Mouse (Mus musculus): ENCODE results near the gene Ccdc114. TPM values are rescaled to one million over a fixed set of nuclear protein-coding genes. Genes with fewer than 3 reads are reported as not detected.
"Not testable (repeated sequence)": the region's sequence is repeated elsewhere in the genome, so short reads cannot be mapped to it uniquely, and the experiment has no call there.

Gene Ccdc114
- polyA plus RNA-seq, 1 experiment from 2014 or later, result 10.0 TPM

- Histone ChIP-seq H3K4me1 (ENCODE audit: control insufficient read depth, insufficient read depth, low read length) (no peaks in the 10 kb centered on the region), H3K27me3 (ENCODE audit: control insufficient read depth, insufficient read depth, low read length) (no peaks in the 10 kb centered on the region), H3K9ac (ENCODE audit: low read depth, low read length) (no peak overlapping the region), H3K27ac (ENCODE audit: low read depth, low read length) (no peak overlapping the region), H3K4me2 (replicated peaks; ENCODE audit: low read depth, low read length) (no peak overlapping the region), H3K4me3 (ENCODE audit: low read length) (no peak overlapping the region), H3K9me3 (ENCODE audit: control insufficient read depth, low read length) (no peaks in the 10 kb centered on the region), H3K36me3 (ENCODE audit: control insufficient read depth, insufficient read depth, low read length) (no peaks in the 10 kb centered on the region)
- no peak for ATAC-seq (ENCODE audit: low FRiP score, low TSS enrichment)
- WGBS, result 79% methylated on average over 9 of the region's 9 CpGs
Measured at GRCm38 (mm10) chr7:45941986-45942385, 18.1 kb downstream of the Ccdc114 start.

- H3K4me2 ChIP-seq (replicated peaks; ENCODE audit: low read depth, low read length); H3K27ac ChIP-seq (ENCODE audit: low read depth, low read length); H3K4me3 ChIP-seq (ENCODE audit: low read length); H3K9ac ChIP-seq (ENCODE audit: low read depth, low read length); ATAC-seq (ENCODE audit: low FRiP score, low TSS enrichment); H3K9me3 ChIP-seq (ENCODE audit: control insufficient read depth, low read length); H3K4me1 ChIP-seq (ENCODE audit: control insufficient read depth, insufficient read depth, low read length); H3K27me3 ChIP-seq (ENCODE audit: control insufficient read depth, insufficient read depth, low read length); H3K36me3 ChIP-seq (ENCODE audit: control insufficient read depth, insufficient read depth, low read length): not testable (repeated sequence)
- WGBS, result 89% methylated on average over 1 of the region's 1 CpGs
Measured at GRCm38 (mm10) chr7:45943280-45943679, 19.4 kb downstream of the Ccdc114 start.

GRCm38 (mm10) chr7:45949061-45949460, 25.2 kb downstream of the Ccdc114 start:
- 0 out of 2 replicates have a peak, but pooled peaks cover 2% of the 10 kb centered on the region for H3K36me3 ChIP-seq (ENCODE audit: control insufficient read depth, insufficient read depth, low read length)
- no peak overlapping the region for H3K27ac ChIP-seq (ENCODE audit: low read depth, low read length)
- no peaks in the 10 kb centered on the region for H3K27me3 ChIP-seq (ENCODE audit: control insufficient read depth, insufficient read depth, low read length)
- H3K9ac ChIP-seq (ENCODE audit: low read depth, low read length), result no peak overlapping the region
- H3K4me1 ChIP-seq (ENCODE audit: control insufficient read depth, insufficient read depth, low read length), result no peaks in the 10 kb centered on the region
- H3K4me3 ChIP-seq (ENCODE audit: low read length), result no peak overlapping the region
- ATAC-seq (ENCODE audit: low FRiP score, low TSS enrichment), result no peak
- H3K4me2 ChIP-seq (replicated peaks; ENCODE audit: low read depth, low read length), result no peak overlapping the region
- H3K9me3 ChIP-seq (ENCODE audit: control insufficient read depth, low read length), result no peaks in the 10 kb centered on the region
- WGBS, result 83% methylated on average over 4 of the region's 4 CpGs

GRCm38 (mm10) chr7:45956611-45957010, 32.7 kb downstream of the Ccdc114 start:
- 64% methylated on average over 4 of the region's 4 CpGs for WGBS
- no peak overlapping the region for H3K4me2 ChIP-seq (replicated peaks; ENCODE audit: low read depth, low read length)
- H3K27me3 ChIP-seq (ENCODE audit: control insufficient read depth, insufficient read depth, low read length), result no peaks in the 10 kb centered on the region

GRCm38 (mm10) chr7:45971831-45972723, 48.2 kb downstream of the Ccdc114 start:
- Histone ChIP-seq H3K9ac (ENCODE audit: low read depth, low read length) (no peak overlapping the region), H3K4me2 (replicated peaks; ENCODE audit: low read depth, low read length) (no peak overlapping the region), H3K27ac (ENCODE audit: low read depth, low read length) (no peak overlapping the region), H3K4me3 (ENCODE audit: low read length) (no peak overlapping the region), H3K27me3 (ENCODE audit: control insufficient read depth, insufficient read depth, low read length) (no peaks in the 10 kb centered on the region), H3K9me3 (ENCODE audit: control insufficient read depth, low read length) (no peaks in the 10 kb centered on the region), H3K36me3 (ENCODE audit: control insufficient read depth, insufficient read depth, low read length) (no peaks in the 10 kb centered on the region), H3K4me1 (ENCODE audit: control insufficient read depth, insufficient read depth, low read length) (no peaks in the 10 kb centered on the region)
- ATAC-seq (ENCODE audit: low FRiP score, low TSS enrichment), result no peak
- WGBS, result 81% methylated on average over 11 of the region's 11 CpGs

More at GRCm38 (mm10) chr7:45956611-45957010, 32.7 kb downstream of the Ccdc114 start:
- H3K4me1 ChIP-seq (ENCODE audit: control insufficient read depth, insufficient read depth, low read length), result no peaks in the 10 kb centered on the region
- no peak overlapping the region for H3K9ac ChIP-seq (ENCODE audit: low read depth, low read length)
- H3K9me3 ChIP-seq (ENCODE audit: control insufficient read depth, low read length), result no peaks in the 10 kb centered on the region
- no peaks in the 10 kb centered on the region for H3K36me3 ChIP-seq (ENCODE audit: control insufficient read depth, insufficient read depth, low read length)
- no peak overlapping the region for H3K27ac ChIP-seq (ENCODE audit: low read depth, low read length)
- no peak for ATAC-seq (ENCODE audit: low FRiP score, low TSS enrichment)
- H3K4me3 ChIP-seq (ENCODE audit: low read length), result no peak overlapping the region

- H3K4me1 ChIP-seq (ENCODE audit: control insufficient read depth, insufficient read depth, low read length), result no peaks in the 10 kb centered on the region
Measured at GRCm38 (mm10) chr7:45973271-45973687, 49.4 kb downstream of the Ccdc114 start.

GRCm38 (mm10) chr7:45974103-45974502, 50.2 kb downstream of the Ccdc114 start:
- H3K4me1 ChIP-seq (ENCODE audit: control insufficient read depth, insufficient read depth, low read length), result no peaks in the 10 kb centered on the region
- no peak for ATAC-seq (ENCODE audit: low FRiP score, low TSS enrichment)
- 39% methylated on average over 6 of the region's 6 CpGs for WGBS

More at GRCm38 (mm10) chr7:45973271-45973687, 49.4 kb downstream of the Ccdc114 start:
- WGBS, result 84% methylated on average over 6 of the region's 6 CpGs
- H3K36me3 ChIP-seq (ENCODE audit: control insufficient read depth, insufficient read depth, low read length), result no peaks in the 10 kb centered on the region
- no peak overlapping the region for H3K27ac ChIP-seq (ENCODE audit: low read depth, low read length)
- no peak overlapping the region for H3K4me3 ChIP-seq (ENCODE audit: low read length)
- H3K9me3 ChIP-seq (ENCODE audit: control insufficient read depth, low read length), result no peaks in the 10 kb centered on the region
- no peak overlapping the region for H3K4me2 ChIP-seq (replicated peaks; ENCODE audit: low read depth, low read length)
- no peak overlapping the region for H3K9ac ChIP-seq (ENCODE audit: low read depth, low read length)
- H3K27me3 ChIP-seq (ENCODE audit: control insufficient read depth, insufficient read depth, low read length), result no peaks in the 10 kb centered on the region
- ATAC-seq (ENCODE audit: low FRiP score, low TSS enrichment), result no peak

GRCm38 (mm10) chr7:45974512-45974911, 50.6 kb downstream of the Ccdc114 start:
- Histone ChIP-seq H3K27ac (ENCODE audit: low read depth, low read length) (no peak overlapping the region), H3K27me3 (ENCODE audit: control insufficient read depth, insufficient read depth, low read length) (no peaks in the 10 kb centered on the region), H3K4me3 (ENCODE audit: low read length) (no peak overlapping the region), H3K4me2 (replicated peaks; ENCODE audit: low read depth, low read length) (no peak overlapping the region), H3K4me1 (ENCODE audit: control insufficient read depth, insufficient read depth, low read length) (no peaks in the 10 kb centered on the region), H3K36me3 (ENCODE audit: control insufficient read depth, insufficient read depth, low read length) (no peaks in the 10 kb centered on the region), H3K9ac (ENCODE audit: low read depth, low read length) (no peak overlapping the region), H3K9me3 (ENCODE audit: control insufficient read depth, low read length) (no peaks in the 10 kb centered on the region)
- ATAC-seq (ENCODE audit: low FRiP score, low TSS enrichment), result no peak
- WGBS, result 69% methylated on average over 6 of the region's 6 CpGs

More at GRCm38 (mm10) chr7:45974103-45974502, 50.2 kb downstream of the Ccdc114 start:
- H3K9ac ChIP-seq (ENCODE audit: low read depth, low read length), result no peak overlapping the region
- H3K4me3 ChIP-seq (ENCODE audit: low read length), result no peak overlapping the region
- no peaks in the 10 kb centered on the region for H3K9me3 ChIP-seq (ENCODE audit: control insufficient read depth, low read length)
- H3K27me3 ChIP-seq (ENCODE audit: control insufficient read depth, insufficient read depth, low read length), result no peaks in the 10 kb centered on the region
- no peaks in the 10 kb centered on the region for H3K36me3 ChIP-seq (ENCODE audit: control insufficient read depth, insufficient read depth, low read length)
- H3K27ac ChIP-seq (ENCODE audit: low read depth, low read length), result no peak overlapping the region
- no peak overlapping the region for H3K4me2 ChIP-seq (replicated peaks; ENCODE audit: low read depth, low read length)

GRCm38 (mm10) chr7:45981612-45982011, 57.7 kb downstream of the Ccdc114 start:
- no peak overlapping the region for H3K4me3 ChIP-seq (ENCODE audit: low read length)
- H3K9me3 ChIP-seq (ENCODE audit: control insufficient read depth, low read length), result no peaks in the 10 kb centered on the region
- H3K27ac ChIP-seq (ENCODE audit: low read depth, low read length), result no peak overlapping the region
- no peaks in the 10 kb centered on the region for H3K4me1 ChIP-seq (ENCODE audit: control insufficient read depth, insufficient read depth, low read length)
- H3K27me3 ChIP-seq (ENCODE audit: control insufficient read depth, insufficient read depth, low read length), result no peaks in the 10 kb centered on the region
- ATAC-seq (ENCODE audit: low FRiP score, low TSS enrichment), result no peak
- H3K36me3 ChIP-seq (ENCODE audit: control insufficient read depth, insufficient read depth, low read length), result no peaks in the 10 kb centered on the region
- no peak overlapping the region for H3K4me2 ChIP-seq (replicated peaks; ENCODE audit: low read depth, low read length)
- WGBS, result 82% methylated on average over 5 of the region's 5 CpGs
- H3K9ac ChIP-seq (ENCODE audit: low read depth, low read length), result no peak overlapping the region

Measured in kidney, embryonic 14.5 days (tissue).